Mouse (Mus musculus) megakaryocyte, adult 5-6 weeks (primary cell): ENCODE measurements at regions not wholly inside any gene's neighbourhood (a gene's known extent, or its start where the extent isn't known, plus 50 kb on each side); places are given as distances from the start of the nearest gene placed in this dataset.
A peak's percentile ranks its signal among the peaks of the same experiment; 100 is the strongest.

ENCODE experiments used
- ATAC-seq: 2 replicates; pipeline ENCODE4 v1.8.0; 2016; ENCODE audit warnings: mild to moderate bottlenecking, inconsistent platforms; ENCODE audit not compliant: poor library complexity, severe bottlenecking

DNA sequence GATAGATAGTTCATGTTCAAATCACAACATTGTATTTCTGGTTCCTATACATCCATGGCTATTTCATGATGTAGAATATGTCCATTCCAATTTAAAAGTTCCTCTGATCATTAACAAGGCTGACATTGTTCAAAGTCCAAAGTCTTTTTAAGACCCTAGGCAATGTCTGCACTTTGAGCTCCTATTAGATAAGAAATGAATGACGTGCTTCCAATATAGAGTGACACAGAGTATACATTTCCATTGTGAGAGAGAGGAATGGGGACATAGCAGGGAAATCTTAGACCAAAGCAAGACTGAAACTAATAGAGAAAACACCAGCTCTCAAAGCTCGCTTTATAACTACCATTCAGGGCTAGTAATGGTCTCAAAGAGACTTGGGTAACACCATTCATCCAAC, 153.5 kb downstream of the Mex3b start:
- ATAC-seq, result no peak

DNA sequence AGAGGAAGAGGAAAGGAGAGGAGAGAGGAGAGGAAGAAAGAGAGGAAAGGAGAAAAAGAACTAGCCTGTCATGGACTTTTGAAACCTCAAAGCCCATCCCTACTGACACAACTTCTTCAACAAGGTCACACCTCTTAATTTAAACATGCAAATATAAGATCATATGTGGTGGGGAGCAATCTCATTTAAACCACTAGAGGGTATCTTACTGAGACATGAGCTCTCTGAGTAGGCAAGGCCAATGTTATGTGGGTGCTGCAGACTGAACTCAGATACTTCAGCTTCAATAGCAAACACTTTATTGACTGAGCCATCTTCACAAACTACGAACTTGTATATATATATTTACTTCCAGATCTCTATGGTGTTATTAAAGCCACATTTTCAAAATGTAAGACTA, 156.9 kb downstream of the Mex3b start:
- peak; percentile 22; the same call in 1 of the 2 replicates for ATAC-seq

DNA sequence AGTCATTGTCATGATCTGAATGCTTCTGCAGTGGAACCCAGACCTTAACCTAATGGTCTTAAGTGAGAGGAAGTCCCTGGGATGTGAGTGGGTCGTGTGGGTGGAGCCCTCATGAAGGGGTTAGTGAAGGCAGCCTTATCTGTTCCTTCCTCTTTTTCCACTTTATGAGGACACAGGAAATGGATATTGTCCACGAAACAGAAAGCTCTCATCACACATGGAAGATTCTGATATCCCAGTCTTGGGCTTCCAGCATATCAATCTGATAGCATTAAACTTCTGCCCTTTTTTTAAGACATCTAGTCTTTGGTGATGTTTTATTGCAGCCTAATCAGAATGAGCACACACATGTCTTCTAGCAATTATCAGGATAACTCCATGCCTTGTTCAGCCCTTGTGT, 164.0 kb downstream of the Mex3b start:
- ATAC-seq, result peak; percentile 57

DNA sequence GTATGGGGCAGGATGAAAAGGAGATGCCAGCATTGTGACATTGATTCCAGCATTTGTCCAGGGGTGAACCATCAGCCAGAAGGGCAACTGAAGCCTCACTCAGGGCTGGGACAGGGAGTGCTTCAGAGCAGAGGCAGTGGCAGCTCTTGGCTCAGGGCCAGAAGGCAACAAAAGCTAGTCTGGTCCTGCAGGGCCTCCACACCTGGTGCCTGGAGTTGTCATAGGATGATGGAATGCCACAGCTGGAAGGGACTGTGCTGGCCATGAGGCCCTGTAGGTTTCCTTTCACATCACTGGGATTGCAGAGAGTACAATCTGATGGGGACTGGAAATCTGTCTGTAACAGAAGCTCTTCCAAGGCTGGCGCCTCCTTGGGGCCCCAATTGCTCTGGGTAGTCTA, 164.9 kb downstream of the Mex3b start:
- ATAC-seq, result no peak

DNA sequence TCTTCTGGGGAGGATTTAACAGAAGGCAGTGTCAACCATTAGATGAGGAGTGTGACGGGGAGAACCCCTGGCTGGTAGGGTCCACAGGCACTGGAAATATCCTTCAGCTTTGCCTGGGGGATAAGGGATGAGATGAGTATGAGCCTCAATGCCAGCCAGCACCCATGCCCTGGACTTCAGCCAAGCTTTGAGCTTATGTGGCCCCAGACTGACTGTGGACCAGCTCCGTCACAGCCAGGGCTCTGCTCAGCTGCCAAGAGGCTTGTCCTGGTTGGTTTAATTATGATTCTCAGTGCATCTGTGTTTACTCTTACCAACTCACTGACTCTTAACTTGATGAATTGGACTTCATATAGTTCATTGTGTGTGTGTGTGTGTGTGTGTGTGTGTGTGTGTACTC, 165.8 kb downstream of the Mex3b start:
- no peak for ATAC-seq

DNA sequence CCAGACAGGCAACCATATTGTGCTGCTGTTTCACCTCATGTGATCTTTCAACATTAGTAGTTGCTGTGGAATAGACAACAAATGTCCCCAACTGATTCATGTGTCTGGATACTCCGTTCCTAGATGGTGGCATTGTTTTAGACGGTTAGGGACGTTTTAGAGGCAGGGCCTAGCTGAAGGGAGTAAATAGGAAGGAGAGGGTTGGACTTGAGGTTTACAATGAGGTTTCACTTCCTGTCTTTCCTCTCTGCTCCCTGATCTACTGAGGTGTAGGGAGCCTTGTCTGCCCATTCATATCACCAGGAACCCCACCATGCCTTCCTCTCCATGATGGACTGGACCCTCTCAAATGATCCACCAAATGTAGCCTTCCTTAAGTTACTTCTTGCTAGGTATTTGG, 168.1 kb downstream of the Mex3b start:
- peak; percentile 85 for ATAC-seq

DNA sequence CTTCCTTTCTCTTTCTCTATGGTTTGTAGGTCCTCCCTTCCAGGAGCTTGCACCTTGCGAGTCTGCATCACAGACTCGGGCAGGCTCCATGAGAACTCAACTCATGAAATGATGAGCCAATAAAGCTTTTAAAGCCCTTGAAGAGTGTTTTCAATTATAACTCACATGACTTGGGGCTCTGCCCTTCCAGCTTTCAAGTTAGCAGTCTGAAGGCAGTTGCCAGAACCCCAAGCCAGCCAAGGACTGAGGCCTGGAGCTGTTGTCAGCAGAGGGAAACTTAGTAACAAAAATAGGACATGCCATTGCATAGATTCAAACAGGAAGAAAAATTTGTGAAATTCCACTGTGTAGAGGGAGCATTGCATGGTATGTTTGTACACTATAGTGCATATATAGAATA, 169.3 kb downstream of the Mex3b start:
- no peak for ATAC-seq

DNA sequence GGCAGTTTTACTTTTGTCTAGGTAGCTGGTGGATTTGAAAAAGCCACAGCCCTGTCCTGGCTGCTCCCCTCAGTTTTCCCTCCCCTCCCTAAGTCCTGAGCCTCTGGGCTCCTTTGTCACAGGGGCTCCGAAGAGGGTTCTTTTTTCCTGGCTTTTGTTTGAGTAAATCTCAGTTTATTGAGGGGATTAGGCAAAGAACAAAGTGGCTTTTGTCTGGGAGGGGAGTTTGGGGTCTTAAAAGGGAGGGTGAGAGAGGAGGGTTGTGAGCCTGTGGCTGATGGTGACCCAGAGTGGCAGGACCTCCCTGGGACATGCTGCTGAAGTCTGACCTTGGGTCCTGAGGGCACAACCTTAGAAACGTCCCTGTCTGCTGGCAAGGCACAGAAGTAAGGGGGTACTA, 170.0 kb downstream of the Mex3b start:
- ATAC-seq, result no peak

DNA sequence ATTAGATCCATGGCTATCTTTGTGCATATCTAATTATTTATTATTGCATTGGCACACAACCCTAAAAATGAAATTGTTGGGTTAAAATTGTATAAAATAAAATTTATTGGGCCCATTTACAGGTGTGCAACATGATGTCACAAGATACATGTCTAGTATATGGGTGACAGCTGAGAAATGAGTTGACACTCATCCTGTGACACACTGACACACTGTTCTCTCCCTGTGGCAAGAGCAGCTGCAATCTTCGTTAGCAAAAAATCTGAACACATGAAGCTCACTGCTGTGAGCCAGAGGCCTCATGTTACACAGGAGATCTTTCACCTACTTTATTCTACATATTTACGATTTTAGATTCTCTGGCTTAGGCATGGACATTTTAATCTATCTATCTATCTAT, 170.6 kb downstream of the Mex3b start:
- no peak for ATAC-seq

DNA sequence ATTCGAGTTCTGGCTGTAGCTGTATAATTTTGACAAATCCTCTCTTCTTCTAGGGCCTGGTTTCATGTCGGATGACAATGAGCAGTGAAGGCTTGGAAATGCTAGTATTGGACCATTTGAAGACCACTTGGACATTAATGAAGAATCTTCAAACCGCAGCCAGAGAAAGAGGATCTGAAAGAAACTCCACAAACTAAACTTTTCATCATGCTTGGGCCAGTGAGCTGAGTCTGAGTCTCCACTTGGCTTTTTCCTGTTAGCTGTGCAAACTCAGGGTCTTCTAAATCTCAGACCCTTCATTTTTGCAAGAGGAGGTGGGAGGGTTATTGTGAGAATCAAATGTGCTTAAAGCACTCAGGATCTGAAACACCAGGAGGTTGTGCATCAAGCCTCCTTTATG, 176.6 kb downstream of the Mex3b start:
- ATAC-seq, result peak; percentile 53

DNA sequence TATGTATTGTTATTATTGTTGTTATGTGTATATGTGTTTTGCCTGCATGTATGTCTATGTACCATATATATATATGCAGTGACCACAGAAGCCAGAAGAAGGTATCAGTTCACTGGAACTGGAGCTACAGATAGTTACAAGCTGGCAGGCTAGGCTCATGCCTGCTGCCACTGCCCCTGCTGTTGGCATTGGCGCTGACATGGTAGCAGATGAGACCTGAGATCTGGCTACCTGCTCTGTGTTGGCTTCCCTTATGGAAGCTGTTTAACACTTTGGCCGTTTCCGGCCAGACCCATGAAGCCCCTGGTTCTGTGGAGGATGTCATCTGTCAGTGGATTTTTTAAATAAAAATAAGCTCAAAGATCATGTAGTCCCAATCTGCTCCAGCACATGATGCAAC, 178.1 kb downstream of the Mex3b start:
- no peak for ATAC-seq

DNA sequence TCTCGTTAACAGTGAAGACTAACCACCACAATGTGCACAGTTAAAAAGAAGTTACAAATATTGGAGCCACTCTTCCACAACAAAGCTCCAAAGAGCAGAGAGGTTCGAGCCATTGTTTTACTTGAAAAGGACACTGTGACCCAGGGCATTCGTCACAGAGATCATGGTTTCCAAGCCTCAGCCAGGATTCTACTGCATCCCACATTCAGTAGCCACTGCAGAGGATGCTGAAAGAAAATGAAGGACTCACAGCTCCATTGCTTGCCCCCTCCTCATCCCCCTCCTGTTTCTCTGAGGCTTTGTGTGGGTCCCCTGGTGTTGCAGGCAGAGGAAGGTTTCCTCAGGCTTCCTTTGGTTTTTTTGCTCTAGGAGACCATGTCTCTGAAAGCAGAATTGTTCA, 182.9 kb downstream of the Mex3b start:
- ATAC-seq, result no peak

DNA sequence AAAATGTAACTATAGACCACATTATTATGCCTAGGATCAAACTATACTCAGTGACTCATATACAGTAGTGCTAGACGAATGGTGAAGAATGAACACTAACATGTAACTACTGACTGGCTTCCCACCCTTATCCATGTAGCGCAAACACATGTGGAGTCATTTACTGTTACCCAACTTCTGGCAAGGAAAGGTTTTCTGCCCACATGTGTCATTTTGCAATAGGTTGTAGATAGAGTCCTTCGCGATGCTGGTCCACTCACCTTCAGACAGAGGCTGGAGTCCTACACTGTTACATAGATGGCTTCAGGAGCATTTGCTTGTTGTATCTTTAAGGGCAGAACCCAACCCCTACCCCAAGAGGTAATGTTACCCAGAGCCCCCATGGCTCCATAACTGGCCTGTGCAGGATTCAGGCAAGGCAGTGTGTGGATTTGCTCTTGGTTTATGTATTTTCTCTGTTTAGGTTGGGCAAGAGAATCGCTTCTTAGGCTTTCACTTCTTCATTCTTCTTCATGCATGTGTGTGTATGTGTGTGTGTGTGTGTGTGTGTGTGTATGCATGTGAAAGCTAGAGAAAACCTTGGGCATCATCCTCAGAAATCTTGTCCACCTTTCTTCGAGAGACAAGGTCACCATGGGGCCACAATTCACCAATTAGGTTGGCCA, 183.8 kb downstream of the Mex3b start:
- peak; percentile 76 for ATAC-seq

DNA sequence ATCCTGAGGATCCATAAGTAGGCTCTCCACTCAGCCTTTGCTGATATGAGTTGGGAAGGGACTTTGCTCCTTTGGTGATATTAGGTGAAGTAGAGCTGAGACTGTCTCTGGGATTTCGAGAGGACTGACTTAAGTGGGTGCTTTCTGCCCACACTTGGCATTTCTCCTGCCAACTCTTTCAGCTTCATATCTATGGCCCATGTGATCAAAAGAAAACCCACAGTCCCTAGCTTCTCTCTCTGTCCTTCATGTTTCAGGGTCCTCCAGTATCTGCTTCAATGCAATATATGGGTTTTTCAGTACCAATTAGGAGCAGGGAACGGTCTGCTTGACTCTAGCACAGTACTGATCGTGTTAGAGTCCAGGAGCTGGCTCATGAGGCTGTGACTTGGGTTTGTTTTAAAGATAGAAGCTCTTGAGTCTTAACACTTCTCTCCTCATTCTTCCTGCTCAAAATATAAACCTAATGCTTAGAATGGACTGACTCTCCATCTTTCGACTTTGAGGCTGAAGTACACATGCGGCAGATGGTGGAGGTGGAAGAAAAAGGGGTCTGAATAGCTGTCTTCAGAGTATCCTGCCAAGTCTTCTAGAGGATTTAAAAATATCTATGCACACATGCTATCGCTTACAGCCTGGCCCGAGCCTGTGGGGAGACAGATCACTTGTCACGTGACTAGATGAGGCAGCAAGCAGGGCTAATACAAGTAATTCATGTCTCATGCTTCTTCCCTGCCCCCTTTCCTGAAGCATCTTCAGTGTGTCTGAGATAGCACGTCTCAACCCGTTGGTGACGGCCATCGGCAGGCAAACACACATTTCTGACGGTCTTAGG, 189.2 kb downstream of the Mex3b start:
- ATAC-seq, result no peak

DNA sequence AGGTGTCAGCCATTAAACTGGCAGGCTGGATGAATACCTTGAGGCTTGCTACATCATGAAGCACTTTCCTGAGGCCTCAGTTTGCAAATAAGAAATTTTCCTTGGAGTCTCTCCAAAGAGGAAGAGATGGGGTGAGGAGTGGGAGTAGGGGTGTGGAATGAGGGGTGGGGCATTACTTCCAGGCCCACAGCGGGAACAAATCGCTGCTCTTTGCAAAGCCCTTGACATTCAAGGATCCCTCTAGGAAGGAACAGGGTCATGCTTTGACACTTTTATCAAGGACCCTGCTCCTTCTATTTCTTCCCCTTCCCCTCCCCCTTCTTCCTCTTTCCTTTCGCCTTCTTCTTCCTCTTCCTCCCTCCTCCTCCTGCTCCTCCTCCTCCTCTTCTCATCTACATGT, 193.2 kb downstream of the Mex3b start:
- peak; percentile 11 for ATAC-seq

DNA sequence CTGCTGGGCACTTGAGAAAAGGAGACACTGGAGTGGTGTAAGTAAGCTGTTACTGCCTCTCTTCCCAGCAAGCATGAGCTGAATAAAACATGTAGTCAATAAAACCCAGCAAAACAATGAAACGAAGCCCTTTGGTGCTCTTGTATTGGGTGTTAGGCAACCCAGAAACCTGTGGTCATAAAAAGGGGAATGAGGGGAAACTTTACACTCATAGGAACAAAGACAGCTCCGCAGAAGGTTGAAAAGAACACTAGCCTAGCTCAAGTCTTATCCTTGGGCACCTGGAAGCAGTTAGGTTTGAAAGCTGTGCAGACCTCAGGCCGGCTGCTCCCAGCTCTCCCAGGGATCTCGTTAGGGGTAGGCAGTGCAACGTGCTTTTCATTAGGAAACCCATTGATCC, 193.6 kb downstream of the Mex3b start:
- ATAC-seq, result peak; percentile 65

DNA sequence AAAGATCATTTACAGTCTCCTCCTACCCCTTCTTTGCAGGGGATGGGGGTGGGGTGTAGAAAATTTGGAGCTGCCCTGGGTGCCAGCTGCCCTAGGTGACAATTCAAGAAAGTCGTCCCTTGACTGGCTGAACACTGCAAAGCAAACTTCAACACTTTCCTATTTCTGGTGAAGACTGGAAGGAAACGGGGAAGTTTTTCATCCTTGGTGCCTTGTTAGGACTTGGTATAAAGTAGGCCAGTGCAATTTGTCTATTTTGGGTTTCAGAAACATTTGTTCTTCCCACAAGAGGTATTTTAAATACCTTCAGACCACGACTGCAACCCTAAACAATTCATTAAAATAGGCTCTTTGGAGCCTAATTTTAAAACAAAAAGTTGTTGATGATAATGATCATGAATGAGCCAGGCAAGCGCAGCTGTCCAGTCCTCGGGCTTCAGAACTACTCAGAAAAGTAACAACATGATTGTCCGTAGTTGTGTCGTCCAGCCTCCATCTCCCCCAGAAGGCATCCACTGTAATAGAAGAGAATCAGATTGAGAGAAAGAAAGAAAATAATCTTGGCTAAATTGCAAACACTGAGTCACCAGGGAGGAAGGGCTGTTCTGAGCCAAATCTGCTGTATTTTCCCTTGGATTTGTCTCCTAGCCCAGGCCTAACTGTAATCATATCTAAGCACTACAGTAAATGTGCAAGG, 194.2 kb downstream of the Mex3b start:
- no peak for ATAC-seq

DNA sequence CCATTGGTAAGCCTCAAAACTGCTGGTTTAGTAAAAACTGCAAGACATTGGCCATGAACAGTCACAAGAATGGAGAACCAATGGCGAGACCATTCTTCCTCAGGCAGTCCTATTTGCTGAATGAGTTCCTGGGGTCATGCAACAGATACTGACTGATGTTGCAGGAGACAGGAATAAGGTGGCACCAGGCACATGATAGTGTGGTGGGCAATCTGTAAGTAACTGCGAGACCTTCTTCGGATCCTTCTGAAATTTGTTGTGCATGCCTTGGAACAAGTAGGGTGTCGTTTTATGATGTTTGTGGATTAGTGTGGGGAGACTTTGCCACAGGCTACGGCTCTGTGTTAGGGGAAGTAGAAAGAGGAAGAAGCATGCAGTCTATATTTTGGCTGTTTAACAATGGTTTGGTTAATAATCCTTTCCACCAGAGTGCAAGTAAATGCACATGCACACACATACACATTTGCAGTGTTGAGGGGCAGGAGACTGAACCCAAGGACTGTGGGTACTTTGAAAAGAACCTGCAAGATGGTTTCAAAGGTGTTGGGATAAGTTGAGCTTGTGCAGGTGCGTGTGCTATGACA, 194.9 kb downstream of the Mex3b start:
- ATAC-seq, result peak; percentile 83

DNA sequence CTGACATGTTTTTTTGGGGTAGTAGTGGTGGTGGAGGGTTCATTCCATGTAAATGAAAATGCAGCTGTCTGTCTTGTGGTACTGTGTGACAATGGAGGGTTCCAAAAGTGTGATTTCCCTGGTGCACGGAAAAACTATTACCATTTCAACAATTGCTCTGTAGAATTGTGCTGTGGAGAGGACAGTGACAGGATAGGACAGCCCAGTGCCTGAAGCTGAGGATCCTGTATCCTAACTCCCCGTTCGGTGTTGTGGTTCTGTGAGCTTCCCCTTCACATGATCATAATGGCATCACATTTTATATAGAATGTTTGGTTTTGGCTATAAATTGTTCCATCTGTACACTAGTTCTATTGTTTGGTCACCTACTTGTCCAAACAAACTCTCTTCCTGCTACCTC, 196.4 kb downstream of the Mex3b start:
- ATAC-seq, result no peak

DNA sequence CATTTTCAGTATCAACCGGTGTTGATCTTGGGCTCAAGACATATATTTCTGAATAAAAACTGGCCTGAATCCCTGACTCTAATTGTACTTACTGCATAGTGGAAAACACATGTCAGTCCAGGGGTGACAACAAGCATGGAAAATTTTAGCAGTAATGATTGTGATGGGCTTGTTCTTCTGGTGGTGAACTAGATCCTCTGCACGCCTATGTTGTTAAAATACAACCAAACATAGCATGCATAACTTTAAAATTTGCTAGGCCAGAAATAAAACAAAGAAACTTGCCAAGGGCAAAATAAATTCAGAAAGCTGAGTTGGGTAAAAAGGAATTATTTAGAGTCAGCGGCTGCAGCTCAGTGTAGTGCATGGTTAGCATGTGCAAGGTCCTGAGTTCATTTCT, 198.2 kb downstream of the Mex3b start:
- no peak for ATAC-seq

DNA sequence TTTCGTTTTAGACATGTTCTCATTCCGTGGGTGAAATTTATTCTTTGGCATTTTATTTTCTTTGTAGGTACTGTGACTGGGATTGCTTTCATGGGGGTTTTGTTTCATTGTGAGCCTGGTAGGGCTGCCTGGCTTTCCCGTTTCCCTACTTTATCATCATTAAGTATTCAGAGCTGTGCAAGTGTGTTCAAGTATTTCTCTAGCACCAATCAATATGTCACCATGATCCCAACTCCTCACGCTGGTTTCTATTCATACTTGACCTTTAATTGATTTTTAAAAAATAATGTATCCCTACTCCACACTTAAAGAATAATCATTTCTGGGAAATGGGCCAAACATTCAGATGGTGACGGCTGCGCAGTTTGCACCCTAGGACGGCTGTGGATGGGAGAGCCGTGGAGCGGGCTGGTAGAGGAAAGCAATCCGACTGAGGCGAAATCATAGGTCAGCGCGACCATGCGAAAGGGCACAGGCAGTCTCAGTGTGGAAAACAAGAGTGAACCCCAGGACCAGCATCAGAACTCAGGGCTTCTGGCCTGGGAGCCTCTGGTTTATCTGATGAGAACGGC, 207.4 kb downstream of the Mex3b start:
- 0 out of 2 replicates have a peak, but pooled peaks have one; percentile 4 for ATAC-seq
